Mouse (Mus musculus) common myeloid progenitor, adult 5-6 weeks (primary cell): ENCODE measurements at regions not wholly inside any gene's neighbourhood (a gene's known extent, or its start where the extent isn't known, plus 50 kb on each side); places are given as distances from the start of the nearest gene placed in this dataset.

Experiments used
- ATAC-seq: replicated peaks from 2 replicates; pipeline ENCODE4 v1.8.0; 2016; ENCODE audit warnings: low read depth, mild to moderate bottlenecking, moderate TSS enrichment, inconsistent platforms; ENCODE audit not compliant: poor library complexity, severe bottlenecking

- ATAC-seq: no peak
These were observed 132.8 kb upstream of the Tle3 start for GRCm38 (mm10) chr9:61239328-61239727.

DNA sequence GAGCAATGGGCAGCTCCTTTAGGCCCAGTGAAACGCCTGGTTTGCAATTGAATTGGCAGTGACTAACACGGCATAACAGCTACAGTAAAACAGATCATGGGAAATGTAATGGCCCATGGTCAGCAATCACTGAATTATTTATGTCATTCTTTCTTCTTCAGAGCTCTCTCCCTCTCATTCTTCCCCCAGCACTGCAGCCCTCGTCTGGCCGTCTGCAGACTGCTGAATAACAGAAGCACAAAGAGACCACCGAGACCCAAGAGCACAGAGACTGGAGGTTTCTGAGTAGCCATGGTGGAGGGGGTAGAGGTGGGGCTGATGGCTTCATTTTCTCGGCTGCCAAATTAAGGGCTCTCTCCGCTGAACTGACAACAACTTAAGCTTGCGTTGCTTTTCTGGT lies 130.7 kb upstream of the Tle3 start:
- no peak for ATAC-seq

- ATAC-seq: peak; percentile 68; the same call in 1 of the 2 replicates
These were observed 129.9 kb upstream of the Tle3 start for GRCm38 (mm10) chr9:61242167-61242860.

DNA sequence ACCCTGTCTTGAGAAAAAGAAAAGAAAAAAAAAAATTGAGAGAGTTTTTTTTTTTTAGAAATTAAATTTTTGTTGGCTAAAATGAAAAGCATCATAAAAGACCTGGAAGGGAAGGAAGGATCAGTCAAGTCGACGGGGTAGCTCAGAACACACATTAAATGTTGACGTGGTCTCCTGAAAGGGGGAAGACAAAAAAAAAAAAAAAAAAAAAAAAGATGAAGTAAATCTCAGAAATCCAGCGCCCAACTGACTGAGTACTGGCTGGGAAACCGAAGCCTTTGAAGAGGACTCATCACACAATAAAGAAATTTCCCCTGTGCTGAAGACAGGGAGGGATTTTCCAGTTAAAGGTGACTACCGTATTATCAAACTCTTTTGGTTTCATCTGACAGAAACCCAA lies 128.9 kb upstream of the Tle3 start:
- no peak for ATAC-seq

DNA sequence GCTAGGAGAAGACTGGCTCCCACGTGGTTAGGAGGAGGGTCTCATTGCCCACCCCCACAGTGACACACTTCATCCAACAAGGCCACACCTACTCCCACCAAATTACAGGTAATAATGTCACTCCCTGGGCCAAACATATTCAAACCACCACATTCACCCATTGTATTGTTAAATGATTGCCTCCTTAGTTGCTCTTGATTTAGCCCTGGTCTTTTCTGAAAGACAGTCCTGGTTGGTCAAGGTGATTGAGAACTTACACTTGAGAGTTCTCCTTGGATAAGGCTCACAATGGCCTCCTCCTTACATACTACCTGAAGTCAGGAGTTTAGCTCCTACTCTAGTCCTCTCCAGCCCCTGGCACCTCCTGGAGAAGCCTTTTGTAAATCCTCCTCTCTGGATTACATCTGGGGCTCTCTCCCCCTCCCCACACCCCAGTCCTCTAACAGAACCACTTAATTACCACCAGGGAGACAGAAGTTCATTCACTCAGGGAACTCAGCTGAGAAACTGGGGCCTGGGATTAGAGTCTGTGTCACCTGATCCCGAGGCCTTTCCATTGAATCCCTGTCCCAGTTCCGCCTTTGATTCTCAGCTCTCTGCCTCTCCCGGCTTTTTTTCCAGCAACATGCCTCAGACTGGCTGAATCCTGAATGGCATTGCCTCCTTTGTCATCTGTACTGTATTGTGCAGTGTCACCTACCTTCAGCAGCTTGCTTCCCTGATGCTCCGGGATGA lies 122.3 kb upstream of the Tle3 start:
- ATAC-seq: no peak

DNA sequence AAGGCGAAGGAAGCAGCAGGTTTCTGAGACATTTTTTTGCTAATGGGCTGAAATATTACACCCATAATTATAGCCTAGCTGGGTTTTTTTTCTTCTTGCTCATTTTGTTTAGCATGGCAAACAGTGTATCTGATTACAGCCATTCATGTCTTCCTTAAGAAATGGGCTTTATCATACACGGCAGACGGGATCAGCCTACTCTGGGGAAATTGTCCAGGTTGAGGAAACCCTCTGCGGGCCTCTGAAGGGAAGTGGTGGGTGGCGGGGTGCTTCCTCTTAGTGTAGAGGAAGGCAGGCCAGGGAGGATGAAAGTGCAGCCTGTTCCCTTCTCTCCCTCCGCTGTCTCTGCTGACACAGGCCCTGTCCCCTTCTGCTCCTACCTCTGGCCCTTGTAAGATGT lies 120.6 kb upstream of the Tle3 start:
- ATAC-seq: peak; percentile 98

- no peak for ATAC-seq
These were observed 118.4 kb upstream of the Tle3 start for GRCm38 (mm10) chr9:61253761-61254160.

DNA sequence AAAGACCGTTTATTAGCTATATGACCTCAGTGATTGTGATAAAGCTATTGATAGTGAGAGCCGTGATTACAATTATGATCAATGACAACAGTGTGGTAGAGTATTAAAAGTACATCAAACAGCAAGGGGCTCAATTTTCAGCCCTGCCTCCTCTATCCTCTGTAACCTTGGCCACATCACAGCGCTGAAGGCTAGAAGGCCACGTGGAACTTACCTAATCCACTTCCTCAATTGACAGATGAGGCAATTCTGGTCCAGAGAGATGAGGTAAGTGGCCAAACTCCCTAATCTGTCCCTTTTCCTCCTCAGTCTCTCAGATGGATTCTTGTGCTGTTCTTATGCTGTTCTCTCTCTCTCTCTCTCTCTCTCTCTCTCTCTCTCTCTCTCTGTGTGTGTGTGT lies 114.7 kb upstream of the Tle3 start:
- peak; percentile 66; the same call in 1 of the 2 replicates for ATAC-seq

DNA sequence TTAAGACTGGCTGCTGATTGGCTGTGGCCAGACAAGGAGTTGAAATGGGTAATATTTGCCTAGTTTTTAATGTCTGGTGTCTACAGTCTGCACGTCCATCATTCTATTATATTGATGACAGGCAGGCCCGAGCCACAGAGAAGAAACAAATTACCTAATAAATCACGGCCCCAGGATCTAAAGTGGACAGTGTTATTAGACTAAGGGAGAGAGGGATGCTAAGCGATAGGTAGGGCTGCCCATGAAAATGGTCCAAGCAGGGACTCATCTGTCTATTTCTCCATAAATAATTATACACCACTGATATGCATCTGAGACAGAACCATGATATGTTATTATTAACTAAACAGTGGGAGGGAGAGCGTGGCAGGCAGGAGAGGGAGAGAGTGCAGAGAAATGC lies 114.1 kb upstream of the Tle3 start:
- ATAC-seq: no peak

GRCm38 (mm10) chr9:61259421-61260174 lies 112.6 kb upstream of the Tle3 start:
- ATAC-seq: 0 out of 2 replicates have a peak, but pooled peaks have one; percentile 15

GRCm38 (mm10) chr9:61261263-61261662 lies 110.9 kb upstream of the Tle3 start:
- ATAC-seq: no peak

- ATAC-seq: no peak
These were observed 110.3 kb upstream of the Tle3 start for GRCm38 (mm10) chr9:61261739-61262333.

DNA sequence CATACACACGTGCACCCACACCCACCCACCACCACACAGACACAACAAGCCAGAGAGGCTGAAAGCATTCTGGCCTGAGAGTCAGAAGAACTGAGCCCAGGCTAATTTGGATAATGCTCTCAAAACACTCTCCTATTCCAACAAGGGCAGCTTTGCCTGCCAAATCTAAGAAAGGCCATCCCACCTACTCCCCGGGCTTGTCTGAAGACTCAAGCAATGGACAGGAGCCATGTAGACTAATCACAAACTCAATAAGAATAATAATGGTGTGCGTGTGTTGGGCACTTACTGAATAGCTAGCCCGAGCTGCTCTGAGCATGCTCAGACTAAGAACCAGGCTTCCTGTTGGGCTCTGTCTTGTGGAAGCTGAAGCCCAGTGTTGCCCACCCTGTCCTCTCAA lies 108.8 kb upstream of the Tle3 start:
- no peak for ATAC-seq

DNA sequence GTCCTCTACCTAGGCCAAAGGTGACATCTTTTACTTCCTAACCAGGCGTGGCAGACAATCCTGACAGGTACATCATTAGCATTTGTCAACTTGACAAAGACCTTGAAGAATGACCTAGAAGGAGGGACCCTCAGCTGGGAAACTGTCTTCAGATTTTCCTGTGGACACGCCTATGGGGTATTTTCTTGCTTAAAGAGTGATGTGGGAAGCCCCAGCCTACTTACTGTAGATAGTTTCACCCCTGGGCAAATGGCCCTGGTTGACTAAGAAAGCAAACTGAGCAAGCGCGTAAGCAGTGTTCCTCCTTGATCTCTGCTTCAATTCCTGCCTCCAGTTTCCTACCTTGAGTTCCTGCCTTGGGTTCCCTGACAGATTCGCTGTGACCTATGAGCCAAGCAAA lies 106.7 kb upstream of the Tle3 start:
- no peak for ATAC-seq

- no peak for ATAC-seq
These were observed 105.2 kb upstream of the Tle3 start for GRCm38 (mm10) chr9:61266992-61267391.

DNA sequence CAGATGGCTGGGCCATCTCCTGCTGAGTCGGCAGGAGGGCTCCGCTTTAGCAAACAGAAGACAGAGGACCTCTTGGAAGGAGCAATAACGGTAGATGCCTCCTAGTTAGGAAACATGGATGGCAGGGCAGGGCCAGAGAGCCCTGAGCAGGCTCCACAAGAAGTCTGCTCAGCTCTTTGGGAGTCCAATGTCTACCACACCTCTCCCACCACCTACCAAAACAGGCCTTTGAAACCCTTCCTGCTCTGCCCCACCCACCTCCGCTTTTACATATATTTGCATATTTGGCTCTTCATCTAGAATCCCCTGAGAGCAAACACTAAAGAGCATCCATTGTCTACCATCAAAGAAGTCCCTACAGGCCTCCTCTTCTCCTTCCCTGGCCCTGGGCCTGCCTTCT lies 104.6 kb upstream of the Tle3 start:
- ATAC-seq: no peak

DNA sequence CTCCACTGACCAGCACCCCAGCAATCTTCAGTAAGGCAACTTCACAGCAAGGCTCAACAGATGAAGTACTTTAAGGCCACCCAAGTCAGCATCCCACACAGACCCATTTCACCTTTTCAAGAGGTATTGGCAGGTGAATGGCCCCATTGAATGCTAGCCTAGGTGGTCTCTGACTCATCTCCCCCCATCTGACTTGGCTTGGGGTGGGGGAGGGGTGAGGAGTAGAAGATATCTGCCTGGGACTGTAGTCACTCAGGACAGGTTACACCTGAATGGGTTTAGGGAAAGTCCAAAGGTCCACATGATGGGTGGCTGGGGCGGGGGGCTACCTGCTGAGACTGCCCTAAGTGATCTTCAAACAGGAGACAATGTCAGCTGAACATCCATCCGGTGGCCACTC lies 104.0 kb upstream of the Tle3 start:
- ATAC-seq: no peak

GRCm38 (mm10) chr9:61268681-61269080 lies 103.5 kb upstream of the Tle3 start:
- ATAC-seq: no peak

DNA sequence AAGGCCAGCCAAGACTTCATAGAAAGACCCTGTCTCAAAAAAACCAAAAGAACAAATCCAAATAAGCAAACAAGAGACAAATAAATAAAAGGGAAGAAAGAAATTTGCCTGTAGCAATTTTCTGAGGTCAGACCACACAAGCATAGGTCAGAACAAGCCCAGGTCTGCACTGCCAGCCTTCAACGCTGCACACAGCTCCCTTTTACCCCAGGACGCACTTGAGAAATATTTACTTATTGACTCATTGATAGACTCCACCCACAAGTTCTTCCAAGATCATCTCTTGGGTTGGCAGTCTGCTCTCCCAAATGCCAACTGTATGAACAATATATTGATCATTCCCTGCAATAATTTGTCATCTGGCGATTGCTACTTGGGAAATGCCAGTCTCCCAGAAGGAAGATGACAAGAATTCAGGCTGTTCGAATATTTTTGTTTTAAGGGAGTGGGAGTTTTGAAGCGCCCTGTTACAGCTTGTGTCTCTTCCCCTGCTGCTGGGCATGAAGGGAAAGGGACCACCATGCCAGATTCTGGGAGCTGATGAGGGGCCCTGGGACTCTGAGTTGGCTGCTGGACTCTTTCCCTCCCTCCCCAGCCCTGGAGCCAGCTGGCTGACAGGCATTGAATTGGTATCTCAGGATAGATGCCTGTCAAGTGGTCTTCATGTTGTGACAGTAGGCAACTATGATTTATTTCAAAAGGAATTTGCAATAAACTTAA lies 102.9 kb upstream of the Tle3 start:
- no peak for ATAC-seq

- ATAC-seq: no peak
These were observed 100.9 kb upstream of the Tle3 start for GRCm38 (mm10) chr9:61271243-61271642.
